Mouse (Mus musculus) erythroblast, embryonic 14.5 days (primary cell): Measurements from ENCODE around the gene Cdkn1b.

Source experiments
- GATA1 ChIP-seq: IDR thresholded peaks from 2 replicates; pipeline ENCODE4 v1.6.1; 2012; ENCODE audit warnings: low read length, inconsistent platforms, mixed read lengths
- TAL1 ChIP-seq: IDR thresholded peaks from 3 replicates; pipeline ENCODE4 v1.6.1; 2012; ENCODE audit warnings: low read length, inconsistent platforms, mixed read lengths

GRCm38 (mm10) chr6:134920190-134921013 is at the start of gene Cdkn1b:
- TF ChIP-seq GATA1 (no peak), TAL1 (no peak)
